Mouse (Mus musculus) heart, adult 9 months (tissue): Measurements from ENCODE around the gene Ntrk2.
A peak's percentile ranks its signal among the peaks of the same experiment; 100 is the strongest.

Source experiments
- DNase-seq, 2 experiments: peaks; one replicate each; pipeline ENCODE4 v3.0.0; 2022; ENCODE audit warnings: low spot score in 2 of 2

The Ntrk2 gene

GRCm38 (mm10) chr13:58806397-58806892 is at the start of gene Ntrk2:
Ntrk2 (plus strand) TSS chr13:58806569.
- peak; percentile 38 to 57 for DNase-seq

GRCm38 (mm10) chr13:58761003-58761630 is 45.3 kb upstream of the Ntrk2 start:
- DNase-seq: no peak

- no peak for DNase-seq
Observed at GRCm38 (mm10) chr13:58768258-58768657, 38.1 kb upstream of the Ntrk2 start.

GRCm38 (mm10) chr13:58769438-58769837 is 36.9 kb upstream of the Ntrk2 start:
- DNase-seq: no peak

GRCm38 (mm10) chr13:58779261-58779660 is 27.1 kb upstream of the Ntrk2 start:
- DNase-seq: no peak

- no peak for DNase-seq
Observed at GRCm38 (mm10) chr13:58786476-58786875, 19.9 kb upstream of the Ntrk2 start.

GRCm38 (mm10) chr13:58790741-58791140 is 15.6 kb upstream of the Ntrk2 start:
- no peak for DNase-seq

- no peak for DNase-seq
Observed at GRCm38 (mm10) chr13:58797386-58797785, 9.0 kb upstream of the Ntrk2 start.

- no peak for DNase-seq
Observed at GRCm38 (mm10) chr13:58801291-58801690, 5.1 kb upstream of the Ntrk2 start.

GRCm38 (mm10) chr13:58803882-58804281 is 2.5 kb upstream of the Ntrk2 start:
- DNase-seq: no peak

GRCm38 (mm10) chr13:58805833-58806232 is 536 bp upstream of the Ntrk2 start:
- no peak for DNase-seq

GRCm38 (mm10) chr13:58806896-58807628 is 693 bp downstream of the Ntrk2 start:
- DNase-seq: no peak

- DNase-seq: no peak
Observed at GRCm38 (mm10) chr13:58807629-58808363, 1.4 kb downstream of the Ntrk2 start.

GRCm38 (mm10) chr13:58808381-58808821 is 2.0 kb downstream of the Ntrk2 start:
- no peak for DNase-seq

- no peak for DNase-seq
Observed at GRCm38 (mm10) chr13:58809930-58810329, 3.6 kb downstream of the Ntrk2 start.

- no peak for DNase-seq
Observed at GRCm38 (mm10) chr13:58824752-58825151, 18.4 kb downstream of the Ntrk2 start.

GRCm38 (mm10) chr13:58826356-58827197 is 20.2 kb downstream of the Ntrk2 start:
- no peak for DNase-seq

GRCm38 (mm10) chr13:58831999-58832398 is 25.6 kb downstream of the Ntrk2 start:
- DNase-seq: no peak

- peak in 1 of 2 experiments; percentile 14 for DNase-seq
Observed at GRCm38 (mm10) chr13:58834726-58835125, 28.4 kb downstream of the Ntrk2 start.

- DNase-seq: no peak
Observed at GRCm38 (mm10) chr13:58836891-58837290, 30.5 kb downstream of the Ntrk2 start.

GRCm38 (mm10) chr13:58838110-58838509 is 31.7 kb downstream of the Ntrk2 start:
- DNase-seq: peak; percentile 27 to 34
